8 mouse cellular contexts compared by ENCODE assay signal in the genomic region with DNA sequence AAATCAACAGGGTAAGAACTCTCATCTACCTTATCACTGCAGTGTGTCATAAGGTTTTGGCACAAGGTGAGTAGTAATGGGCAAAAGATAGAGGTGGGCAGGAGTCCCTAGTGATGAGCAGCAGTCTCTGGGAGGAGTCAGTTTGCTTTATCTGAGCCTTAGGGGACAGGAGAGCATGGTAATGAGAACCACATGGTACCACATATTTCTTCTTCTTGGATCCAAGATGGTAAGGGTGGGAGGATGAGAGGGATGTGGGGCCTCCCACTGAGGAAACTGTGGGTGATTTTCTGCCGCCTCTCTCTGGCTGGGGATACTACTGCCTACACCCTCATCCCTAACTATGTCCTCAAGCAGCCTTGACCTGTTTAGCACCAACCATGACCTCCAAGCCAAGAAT.
DNase-seq lines count a peak whose midpoint lies in the region; ATAC-seq and TF ChIP-seq lines count a peak whose summit lies in the region.

No protein-coding gene starts in this region.

- no peak for TF ChIP-seq CTCF in embryonic fibroblast, embryonic 13.5 days (IDR thresholded peaks at IDR 0.05; ENCODE audit: borderline replicate concordance, insufficient read depth, low read length)
- TF ChIP-seq CTCF in liver, postnatal 0 days (IDR thresholded peaks at IDR 0.05; ENCODE audit: low read depth), result no peak

- no peak overlapping the region for H3K4me2 ChIP-seq in kidney, embryonic 14.5 days (replicated peaks; ENCODE audit: low read depth, low read length)
- H3K4me2 ChIP-seq in liver, postnatal 0 days (ENCODE audit: low read depth, low read length), result no peak overlapping the region

- peaks cover 74% of the 10 kb centered on the region for H3K4me1 ChIP-seq in kidney, embryonic 14.5 days (ENCODE audit: control insufficient read depth, insufficient read depth, low read length)
- H3K4me1 ChIP-seq in embryonic fibroblast, embryonic 13.5 days (ENCODE audit: control insufficient read depth, insufficient read depth, low read length), result peaks cover 50% of the 10 kb centered on the region
- H3K4me1 ChIP-seq in liver, postnatal 0 days (ENCODE audit: insufficient read depth), result peaks cover 51% of the 10 kb centered on the region

- peak; percentile 27 for DNase-seq in embryo, embryonic 10.5 days (ENCODE audit: low spot score)
- DNase-seq in embryo, embryonic 9.5 days (ENCODE audit: extremely low spot score), result no peak
- DNase-seq in kidney, postnatal 4 days, result no peak
- no peak for DNase-seq in liver, postnatal 0 days
- no peak for DNase-seq in frontal cortex, postnatal 36 days (ENCODE audit: low spot score in 2 of 2)
- DNase-seq in cerebellum, postnatal 10 days, result no peak

- no peak for TF ChIP-seq EP300 in liver, postnatal 0 days (IDR thresholded peaks at IDR 0.05; ENCODE audit: low read depth)

- no peaks in the 10 kb centered on the region for H3K27me3 ChIP-seq in kidney, embryonic 14.5 days (ENCODE audit: control insufficient read depth, insufficient read depth, low read length)
- H3K27me3 ChIP-seq in liver, postnatal 0 days (ENCODE audit: insufficient read depth, low read length), result no peaks in the 10 kb centered on the region

- H3K9ac ChIP-seq in kidney, embryonic 14.5 days (ENCODE audit: low read depth, low read length), result peak overlapping the region; percentile 31; the same call in 1 of the 2 replicates
- H3K9ac ChIP-seq in liver, postnatal 0 days (replicated peaks), result no peak overlapping the region

- H3K4me3 ChIP-seq in kidney, embryonic 14.5 days (ENCODE audit: low read length), result no peak overlapping the region
- H3K4me3 ChIP-seq in embryonic fibroblast, embryonic 13.5 days (ENCODE audit: insufficient read depth, low read length), result no peak overlapping the region
- H3K4me3 ChIP-seq in liver, postnatal 0 days (ENCODE audit: low read depth, low read length), result no peak overlapping the region

- H3K9me3 ChIP-seq in kidney, embryonic 14.5 days (ENCODE audit: control insufficient read depth, low read length), result no peaks in the 10 kb centered on the region
- H3K9me3 ChIP-seq in liver, postnatal 0 days (ENCODE audit: low read length), result no peaks in the 10 kb centered on the region

- WGBS in kidney, embryonic 14.5 days, result 17% methylated on average over 1 of the region's 1 CpGs
- 84% methylated on average over 1 of the region's 1 CpGs for WGBS in liver, postnatal 0 days (ENCODE audit: insufficient replicate concordance)

- peak overlapping the region; percentile 91 for H3K27ac ChIP-seq in kidney, embryonic 14.5 days (ENCODE audit: low read depth, low read length)
- peak overlapping the region; percentile 99; the same call in 1 of the 2 replicates for H3K27ac ChIP-seq in embryonic fibroblast, embryonic 13.5 days (ENCODE audit: insufficient read depth, low read length)
- H3K27ac ChIP-seq in liver, postnatal 0 days (ENCODE audit: low read depth), result peak overlapping the region; percentile 23; the same call in 1 of the 2 replicates

- H3K36me3 ChIP-seq in kidney, embryonic 14.5 days (ENCODE audit: control insufficient read depth, insufficient read depth, low read length), result 0 out of 2 replicates have a peak, but pooled peaks cover 3% of the 10 kb centered on the region
- peaks cover 5% of the 10 kb centered on the region; the same call in 1 of the 2 replicates for H3K36me3 ChIP-seq in liver, postnatal 0 days (replicated peaks; ENCODE audit: insufficient read depth, low read length)

- TF ChIP-seq POLR2A in embryonic fibroblast, embryonic 13.5 days (IDR thresholded peaks at IDR 0.05; ENCODE audit: low read depth, low read length), result no peak

- no peak for ATAC-seq in kidney, embryonic 14.5 days (ENCODE audit: low FRiP score, low TSS enrichment)
- ATAC-seq in liver, postnatal 0 days, result no peak

Comparison
In these comparisons a context has a peak if more than half of its experiments do, and no peak if none do; other contexts are left out.
1. H3K27ac ChIP-seq: peak in every context shown above with its lines; median percentile 99 in embryonic fibroblast, embryonic 13.5 days; 91 in kidney, embryonic 14.5 days; 23 in liver, postnatal 0 days.